Mouse (Mus musculus): ENCODE measurements around the gene Tbx5. TPM values are rescaled to one million over a fixed set of nuclear protein-coding genes. Genes with fewer than 3 reads are reported as not detected.

Gene Tbx5
- total RNA-seq, 2 experiments from 2014 or later, result 18.5 to 25.8 TPM

DNA sequence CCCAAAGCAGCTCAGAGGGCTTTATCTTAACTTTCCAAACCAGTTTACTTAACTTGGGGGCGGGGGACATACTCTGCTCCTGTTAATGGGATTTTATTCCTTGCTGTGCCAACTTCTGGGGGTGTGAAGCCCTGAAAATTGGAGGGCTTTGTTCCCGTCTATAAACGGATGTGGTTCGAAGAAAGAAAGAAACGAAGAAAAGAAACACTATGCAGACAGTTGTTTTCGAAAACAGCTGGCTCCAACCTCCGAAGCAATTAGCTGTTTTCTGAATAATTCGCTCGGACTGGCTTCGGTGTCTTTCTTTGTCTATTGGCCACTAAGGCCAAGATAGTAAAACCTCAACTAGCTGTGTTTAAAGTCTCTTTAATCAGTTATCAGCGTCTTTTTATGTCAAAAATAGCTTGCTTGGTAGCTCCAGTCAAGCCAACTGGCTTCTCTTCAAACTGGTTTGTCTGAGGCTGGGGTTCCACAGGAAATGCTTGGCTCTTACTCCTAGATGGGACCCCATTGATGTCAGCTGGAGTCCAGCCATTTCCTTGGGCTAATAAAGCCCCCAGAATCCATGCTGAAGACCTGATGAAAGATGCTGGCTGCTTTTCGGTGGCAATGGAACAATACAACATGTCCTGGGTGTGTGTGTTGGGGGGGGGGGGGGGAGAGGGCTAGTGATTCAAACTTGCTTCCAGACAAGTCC lies 21.3 kb upstream of the Tbx5 start:
- no peak for DNase-seq

GRCm38 (mm10) chr5:119815247-119815646 lies 17.2 kb upstream of the Tbx5 start:
- no peak for DNase-seq

DNA sequence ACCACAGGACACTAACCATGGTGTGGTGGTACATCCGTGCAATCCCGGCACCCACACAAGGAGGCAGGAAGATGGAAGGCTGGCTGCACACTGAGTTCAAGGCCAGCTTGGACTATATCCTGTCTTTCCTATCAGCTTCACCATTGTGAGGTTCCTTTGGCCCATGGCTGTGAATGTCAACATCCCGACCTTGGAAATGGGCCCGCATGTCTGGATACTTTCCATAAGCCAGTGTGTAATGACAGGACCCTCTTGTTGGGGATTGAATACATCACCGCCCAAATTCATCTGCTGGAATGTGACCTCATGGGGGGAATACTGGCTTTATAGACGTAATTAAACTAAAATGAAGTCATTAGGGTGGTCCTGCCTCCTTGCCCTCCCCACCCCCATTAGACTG lies 12.0 kb upstream of the Tbx5 start:
- DNase-seq, result no peak

DNA sequence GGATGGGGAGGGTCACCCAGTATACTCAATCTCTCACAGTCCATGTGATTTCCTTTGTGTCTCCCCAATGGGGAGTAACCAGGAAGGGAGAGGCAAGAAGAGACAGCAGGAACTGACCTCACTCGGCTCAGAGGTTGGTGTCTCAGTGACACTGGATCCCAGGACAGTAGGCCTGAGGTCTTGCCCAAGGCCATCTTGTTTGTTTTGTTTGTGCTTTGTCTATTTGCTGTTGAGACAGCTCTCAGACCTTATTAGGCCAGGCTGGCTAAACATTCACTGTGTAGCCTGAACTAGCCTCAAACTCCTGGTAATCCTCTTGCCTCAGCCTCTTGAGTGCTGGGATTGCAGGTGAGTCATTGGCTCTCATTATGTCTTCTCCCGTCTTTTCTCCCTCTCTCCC lies 11.0 kb upstream of the Tbx5 start:
- DNase-seq, result no peak

- DNase-seq, result no peak
Measured at GRCm38 (mm10) chr5:119827341-119827740, 5.1 kb upstream of the Tbx5 start.

DNA sequence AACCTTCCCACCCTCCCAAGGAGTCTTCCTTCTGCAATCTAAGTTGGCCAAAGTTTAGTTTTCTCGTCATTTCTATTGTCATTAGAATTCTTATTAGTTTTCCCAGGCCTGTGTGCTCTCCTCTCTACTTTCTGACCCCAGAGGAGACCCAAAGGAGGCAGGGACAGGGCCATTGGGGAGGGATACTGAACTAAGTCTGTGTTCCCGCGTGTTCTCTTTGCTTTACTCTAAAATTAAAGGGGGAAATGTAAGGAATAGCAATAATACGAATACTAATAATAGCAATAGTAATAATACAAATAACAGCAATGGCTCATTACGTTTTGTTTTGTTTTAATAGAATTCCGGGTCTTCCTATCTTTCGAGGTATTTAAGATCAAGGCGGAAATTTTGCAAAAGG lies 1.9 kb upstream of the Tbx5 start:
- DNase-seq, result no peak

GRCm38 (mm10) chr5:119831201-119831771 lies 1.2 kb upstream of the Tbx5 start:
- DNase-seq, result peak; percentile 49 to 67

GRCm38 (mm10) chr5:119831791-119832478 lies 533 bp upstream of the Tbx5 start:
- DNase-seq, result peak; percentile 31 to 53

GRCm38 (mm10) chr5:119833223-119834030 lies 959 bp downstream of the Tbx5 start:
- DNase-seq, result peak in 1 of 2 experiments; percentile 38

DNA sequence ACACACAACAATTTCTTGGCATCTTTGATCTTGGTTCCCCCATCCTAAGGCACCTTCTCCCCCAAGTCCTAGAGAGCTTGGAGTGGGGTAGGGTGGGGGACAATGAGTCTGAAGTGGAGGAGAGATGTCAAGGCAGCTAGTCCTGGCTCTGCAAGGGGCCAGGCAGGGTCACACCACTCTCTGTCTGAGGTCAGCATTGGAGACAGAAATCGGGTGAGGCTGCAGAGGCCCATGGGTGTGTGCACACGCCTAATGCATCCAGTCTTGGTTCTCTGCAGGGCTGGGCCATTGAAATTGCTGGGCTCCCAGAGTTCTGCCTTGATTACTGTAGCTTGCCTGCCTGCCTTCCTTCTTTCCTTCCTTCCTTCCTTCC lies 1.5 kb downstream of the Tbx5 start:
- DNase-seq, result peak in 1 of 2 experiments; percentile 18

- DNase-seq, result peak; percentile 25 to 62
Measured at GRCm38 (mm10) chr5:119835053-119835867, 2.8 kb downstream of the Tbx5 start.

GRCm38 (mm10) chr5:119835868-119836209 lies 3.4 kb downstream of the Tbx5 start:
- peak in 1 of 2 experiments; percentile 55 for DNase-seq

DNA sequence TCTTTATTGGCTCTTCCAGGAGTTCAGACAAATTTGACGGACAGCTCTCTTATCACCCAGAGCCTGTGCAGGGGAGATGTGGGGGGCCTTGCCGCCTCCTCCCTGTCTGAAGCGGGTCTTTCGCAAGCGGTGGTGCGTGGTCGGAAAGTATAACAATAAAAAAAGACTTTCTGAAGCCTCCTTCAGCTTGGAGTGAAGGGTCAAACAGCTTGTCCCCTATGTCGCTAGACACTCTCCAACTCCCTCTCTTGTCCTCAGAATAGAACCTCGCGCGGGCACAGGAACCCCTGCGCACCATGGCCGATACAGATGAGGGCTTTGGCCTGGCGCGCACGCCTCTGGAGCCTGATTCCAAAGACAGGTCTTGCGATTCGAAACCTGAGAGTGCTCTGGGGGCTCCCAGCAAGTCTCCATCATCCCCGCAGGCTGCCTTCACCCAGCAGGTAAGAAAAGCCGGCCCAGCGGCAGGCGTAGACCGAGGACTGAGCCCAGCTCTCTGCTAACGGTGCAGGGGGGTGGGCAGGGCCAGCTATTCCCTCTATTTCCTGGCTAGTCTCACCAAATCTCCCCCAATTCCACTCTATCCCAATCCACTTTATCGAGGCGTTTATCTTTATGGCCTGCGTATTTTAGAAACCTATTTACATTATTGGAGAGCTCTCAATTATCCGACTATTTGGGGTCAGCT lies 4.3 kb downstream of the Tbx5 start:
- peak; percentile 67 to 71 for DNase-seq

GRCm38 (mm10) chr5:119837306-119837675 lies 4.8 kb downstream of the Tbx5 start:
- peak in 1 of 2 experiments; percentile 48 for DNase-seq

DNA sequence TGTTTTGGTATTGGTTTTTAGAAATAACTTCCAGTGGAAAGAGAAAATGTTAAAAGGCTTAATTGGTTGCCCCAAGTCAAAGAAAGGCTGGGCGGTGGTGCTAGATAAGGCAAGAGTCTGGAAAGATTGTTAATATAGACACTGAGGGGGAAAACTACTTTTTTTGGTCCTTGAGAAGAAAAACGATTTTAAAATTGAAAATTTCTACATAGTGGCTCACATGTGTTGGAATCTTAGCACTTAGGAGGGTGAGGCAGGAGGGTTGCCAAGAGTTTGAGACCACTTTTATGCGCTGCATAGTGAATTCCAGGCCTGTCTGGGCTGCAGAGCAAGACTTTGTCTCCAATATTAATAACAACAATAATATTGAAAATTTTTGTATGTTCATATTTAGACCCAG lies 5.4 kb downstream of the Tbx5 start:
- DNase-seq, result no peak

DNA sequence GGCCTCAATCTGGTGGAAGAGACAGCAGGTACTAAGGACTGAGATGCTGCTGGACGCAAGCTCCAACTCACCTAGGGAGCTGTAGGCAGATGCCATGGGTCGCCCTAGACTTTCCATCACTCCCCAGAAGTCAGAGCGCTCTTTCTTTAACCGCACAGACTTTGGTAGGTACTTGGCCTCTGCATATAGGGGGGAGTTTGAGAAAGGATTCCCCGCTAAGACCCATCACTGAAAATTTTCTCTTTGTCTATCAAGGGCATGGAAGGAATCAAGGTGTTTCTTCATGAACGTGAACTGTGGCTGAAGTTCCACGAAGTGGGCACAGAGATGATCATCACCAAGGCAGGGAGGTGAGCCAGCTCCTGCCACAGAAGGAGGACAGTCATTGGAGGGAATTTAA lies 6.0 kb downstream of the Tbx5 start:
- no peak for DNase-seq

DNA sequence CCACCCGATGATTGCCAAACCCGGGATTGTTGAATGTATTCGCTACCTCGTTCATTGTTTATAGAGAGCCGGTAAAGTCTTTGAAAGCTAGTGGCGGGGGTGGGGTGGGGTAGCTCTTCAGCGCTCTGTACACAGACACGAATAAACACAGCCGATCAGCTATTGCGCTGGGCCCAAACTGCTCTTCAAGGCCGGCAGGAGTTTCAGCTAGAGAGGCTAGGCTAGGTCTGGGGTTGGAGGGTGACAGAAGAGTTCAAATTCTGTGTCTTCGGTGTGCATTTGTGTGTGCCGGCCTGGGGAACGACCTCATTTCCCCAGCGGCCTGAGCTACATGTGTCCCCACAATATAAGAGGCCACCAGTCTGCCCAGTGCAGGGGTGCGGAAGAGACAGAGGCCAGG lies 6.7 kb downstream of the Tbx5 start:
- peak in 1 of 2 experiments; percentile 45 for DNase-seq

GRCm38 (mm10) chr5:119839616-119840368 lies 7.3 kb downstream of the Tbx5 start:
- DNase-seq, result peak in 1 of 2 experiments; percentile 46

GRCm38 (mm10) chr5:119840404-119840803 lies 7.9 kb downstream of the Tbx5 start:
- no peak for DNase-seq

- DNase-seq, result no peak
Measured at GRCm38 (mm10) chr5:119841634-119842420, 9.4 kb downstream of the Tbx5 start.
